8 mouse cellular contexts compared by ENCODE assay signal in the genomic region with DNA sequence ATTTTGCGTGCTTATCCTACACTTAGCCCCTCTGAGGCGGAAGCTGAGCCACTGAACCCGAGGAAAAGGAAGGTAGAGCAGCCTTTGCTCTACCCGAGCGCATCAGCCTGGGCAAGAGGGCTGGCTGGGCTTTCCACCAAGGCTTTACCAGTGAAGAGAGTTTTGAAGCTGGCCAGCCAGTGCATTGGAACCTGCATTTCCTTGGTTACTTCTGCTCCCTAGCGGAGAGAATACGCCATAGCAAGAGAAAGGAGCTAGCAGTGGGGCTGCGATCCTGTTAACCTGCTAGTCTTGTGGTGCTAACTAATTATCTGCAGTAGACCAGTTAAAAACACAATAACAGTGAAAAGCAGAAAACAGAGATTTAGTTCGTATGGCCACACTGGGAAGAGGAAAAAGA. TPM values are rescaled to one million over a fixed set of nuclear protein-coding genes. Genes with fewer than 3 reads are reported as not detected.
A peak's percentile ranks its signal among the peaks of the same experiment; 100 is the strongest.
DNase-seq lines count a peak whose midpoint lies in the region; ATAC-seq and TF ChIP-seq lines count a peak whose summit lies in the region.

No protein-coding gene starts in this region.

- peak; percentile 80 for TF ChIP-seq CTCF in heart, adult 2 months (IDR thresholded peaks at IDR 0.05)

- H3K4me1 ChIP-seq in heart, adult 2 months (ENCODE audit: control insufficient read depth, insufficient read depth, low read length): peaks cover 6% of the 10 kb centered on the region

- no peak overlapping the region for H3K4me3 ChIP-seq in heart, adult 2 months

- H3K9ac ChIP-seq in heart, adult 2 months (ENCODE audit: low read depth, low read length): no peak overlapping the region

- ATAC-seq in erythroid progenitor cell, adult 5-6 weeks (replicated peaks; ENCODE audit: low FRiP score, poor library complexity, severe bottlenecking): 0 out of 2 replicates have a peak, but pooled peaks have one; percentile 54
- no peak for ATAC-seq in megakaryocyte, adult 5-6 weeks (ENCODE audit: poor library complexity, severe bottlenecking)

- WGBS in heart, adult 2 months: 77% methylated on average over 9 of the region's 9 CpGs

- H3K27ac ChIP-seq in heart, adult 2 months: no peak overlapping the region

- no peak for TF ChIP-seq EP300 in heart, adult 2 months (IDR thresholded peaks at IDR 0.05; ENCODE audit: insufficient read depth, low read depth, low read length)

- H3K27me3 ChIP-seq in heart, adult 2 months (ENCODE audit: control insufficient read depth, insufficient read depth, low read length): no peaks in the 10 kb centered on the region

- H3K36me3 ChIP-seq in heart, adult 2 months (ENCODE audit: control insufficient read depth, insufficient read depth, low read length): peaks cover 23% of the 10 kb centered on the region

- no peak for TF ChIP-seq POLR2A in heart, adult 2 months (IDR thresholded peaks at IDR 0.05; ENCODE audit: insufficient read depth, low read depth, low read length)

- 0 out of 2 replicates have a peak, but pooled peaks cover 2% of the 10 kb centered on the region for H3K79me2 ChIP-seq in heart, adult 2 months (replicated peaks; ENCODE audit: control insufficient read depth, insufficient read depth, low read length)

- DNase-seq in heart, adult 2 months: no peak
- no peak for DNase-seq in heart, postnatal 36 days
- peak; percentile 57 for DNase-seq in 416B (ENCODE audit: low read depth)
- peak; percentile 37 for DNase-seq in T-cell, adult 2 months (ENCODE audit: low spot score)
- DNase-seq in layer of hippocampus, postnatal 10 days (ENCODE audit: low spot score in 2 of 2): peak; percentile 56 to 74
- DNase-seq in right cerebral cortex, postnatal 10 days (ENCODE audit: low spot score in 2 of 2): peak; percentile 65 to 74

- intact Hi-C loops in heart, adult 2 months (cut with DNase I): no loop called here
- intact Hi-C loops in heart, postnatal 36 days (cut with DNase I): loop anchor here (2.0 to 5.0 kb wide), 4 partner anchors 35 to 185 kb away; a partner anchor contains a TSS

RNA-seq across cellular contexts. Expression of a gene that starts 35.6 kb away (rescaled TPM):
- total RNA-seq in heart, adult 2 months (2021): 10 to 100 TPM; 50.2 to 63.0 TPM
- polyA plus RNA-seq in heart, adult 2 months (2012; rRNA removed): 21.7 and 39.1 TPM in 2 replicates
- total RNA-seq in heart, postnatal 36 days (2021): 10 to 100 TPM; 56.4 to 61.5 TPM
- total RNA-seq in erythroid progenitor cell, adult 5-6 weeks (2015; ENCODE audit: low replicate concordance): 19.1 and 45.7 TPM in 2 replicates
- total RNA-seq in erythroid progenitor cell, adult 5-6 weeks (2017; ENCODE audit: low replicate concordance): 38.1 and 40.9 TPM in 2 replicates
- total RNA-seq in layer of hippocampus, postnatal 10 days (2021): 10 to 100 TPM; 32.7 to 32.9 TPM
- total RNA-seq in megakaryocyte, adult 5-6 weeks (2015): 68.7 and 72.3 TPM in 2 replicates
- total RNA-seq in megakaryocyte, adult 5-6 weeks (2017): 117 and 130 TPM in 2 replicates

RNA-seq across cellular contexts. Expression of a gene that starts 48.3 kb away (rescaled TPM):
- total RNA-seq in heart, adult 2 months (2021): 1 to 10 TPM; 6.3 to 8.0 TPM
- 2.0 and 3.8 TPM in 2 replicates for polyA plus RNA-seq in heart, adult 2 months (2012; rRNA removed)
- total RNA-seq in heart, postnatal 36 days (2021): 10 to 100 TPM in 1 of 2 experiments, 1 to 10 TPM in 1; 6.8 to 10.1 TPM
- total RNA-seq in erythroid progenitor cell, adult 5-6 weeks (2015; ENCODE audit: low replicate concordance): 31.0 and 39.4 TPM in 2 replicates
- 13.9 and 18.5 TPM in 2 replicates for total RNA-seq in erythroid progenitor cell, adult 5-6 weeks (2017; ENCODE audit: low replicate concordance)
- total RNA-seq in layer of hippocampus, postnatal 10 days (2021): 1 to 10 TPM; 4.9 to 5.3 TPM
- 179 and 198 TPM in 2 replicates for total RNA-seq in megakaryocyte, adult 5-6 weeks (2015)
- total RNA-seq in megakaryocyte, adult 5-6 weeks (2017): 144 and 170 TPM in 2 replicates

RNA-seq across cellular contexts. Expression of a gene that starts 51.1 kb away (rescaled TPM):
- total RNA-seq in heart, adult 2 months (2021): not detected
- 0.49 TPM in 1 of 2 replicates, not detected in the other for polyA plus RNA-seq in heart, adult 2 months (2012; rRNA removed)
- not detected for total RNA-seq in heart, postnatal 36 days (2021)
- not detected in 2 replicates for total RNA-seq in erythroid progenitor cell, adult 5-6 weeks (2015; ENCODE audit: low replicate concordance)
- total RNA-seq in erythroid progenitor cell, adult 5-6 weeks (2017; ENCODE audit: low replicate concordance): not detected in 2 replicates
- total RNA-seq in layer of hippocampus, postnatal 10 days (2021): under 1 TPM in 1 of 2 experiments, not detected in 1; 0.23 TPM
- 0.14 TPM in 1 of 2 replicates, not detected in the other for total RNA-seq in megakaryocyte, adult 5-6 weeks (2015)
- total RNA-seq in megakaryocyte, adult 5-6 weeks (2017): not detected in 2 replicates

Comparison
In these comparisons a context has a peak if more than half of its experiments do, and no peak if none do; other contexts are left out.
1. DNase-seq: peak in 416B (single experiment), T-cell, adult 2 months (single experiment), layer of hippocampus, postnatal 10 days (2 of 2) and right cerebral cortex, postnatal 10 days (2 of 2); none in heart, adult 2 months (0 of 2) and heart, postnatal 36 days (0 of 2).